Mouse (Mus musculus) embryonic fibroblast, embryonic 13.5 days (primary cell): ENCODE results near the gene Smco2.

Experiments used
- CTCF ChIP-seq: IDR thresholded peaks from 2 replicates; pipeline ENCODE4 v1.5.1; 2011; ENCODE audit warnings: mild to moderate bottlenecking, control low read depth, low read length, moderate library complexity, borderline replicate concordance; ENCODE audit not compliant: insufficient read depth
- POLR2A ChIP-seq: IDR thresholded peaks from 2 replicates; pipeline ENCODE4 v1.6.1; 2011; ENCODE audit warnings: low read depth, mild to moderate bottlenecking, control low read depth, low read length, moderate library complexity

DNA sequence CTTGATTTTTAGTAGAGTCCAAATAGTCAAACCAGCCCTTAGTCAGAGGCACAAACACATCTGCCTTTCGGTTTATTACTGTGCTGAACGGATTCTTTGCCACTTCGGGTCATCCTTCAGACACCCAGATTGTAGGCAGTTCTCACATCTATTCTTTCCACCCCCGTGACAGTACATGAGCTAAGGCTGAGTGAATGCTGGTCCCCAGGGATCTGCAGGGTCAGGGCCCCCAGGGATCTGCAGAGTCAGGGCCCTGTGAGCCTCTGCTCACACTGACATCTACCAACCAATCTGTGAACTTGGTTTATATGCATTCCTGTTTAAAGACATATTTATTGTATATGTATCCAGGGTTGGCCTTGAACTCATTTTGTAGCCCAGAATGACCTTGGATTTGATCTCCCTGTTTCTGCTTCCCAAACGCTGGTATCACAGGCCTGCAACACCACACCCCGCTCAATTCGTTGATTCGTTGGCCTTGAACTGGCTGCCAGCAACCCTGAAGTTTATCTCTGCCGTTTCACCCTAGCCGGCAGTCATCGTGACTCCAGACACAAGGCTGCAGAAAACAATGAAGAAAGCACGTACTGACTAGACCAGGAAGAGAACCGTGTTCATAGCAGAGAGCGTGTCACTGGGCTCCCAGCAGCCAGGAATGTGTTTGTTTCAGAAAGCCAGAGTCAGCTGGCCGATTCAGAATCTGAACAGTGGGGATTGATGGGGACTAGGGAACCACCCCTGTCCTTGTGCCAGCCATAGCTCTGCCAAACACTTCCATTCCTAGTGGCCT, 3.7 kb upstream of the Smco2 start:
- TF ChIP-seq CTCF, result no peak
- no peak for TF ChIP-seq POLR2A
